Mouse (Mus musculus): ENCODE results near the gene Wars2.

Wars2 gene

DNA sequence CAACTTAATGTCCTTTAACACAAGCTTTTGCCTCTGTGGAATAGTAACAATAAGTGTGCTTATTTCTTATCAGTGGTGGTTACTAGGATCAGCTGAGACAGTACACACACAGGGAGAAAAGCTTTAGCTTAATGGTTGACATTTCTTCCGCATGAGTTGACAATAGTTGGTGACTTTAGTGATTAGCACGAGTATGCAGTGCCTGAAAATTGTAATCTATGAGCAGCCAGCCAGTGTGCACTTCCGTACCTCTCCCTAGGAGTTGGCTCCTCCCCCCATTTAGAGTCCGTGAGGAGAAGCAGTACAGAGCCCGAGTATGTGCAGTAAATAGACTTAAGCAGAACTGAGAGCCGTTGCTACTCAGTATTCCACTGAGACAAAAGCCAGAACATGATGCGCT lies 123.8 kb downstream of the Wars2 start:
- no peak for DNase-seq (ENCODE audit: low spot score)

GRCm38 (mm10) chr3:99266752-99267303 lies 126.0 kb downstream of the Wars2 start:
- DNase-seq (ENCODE audit: low spot score), result no peak

DNA sequence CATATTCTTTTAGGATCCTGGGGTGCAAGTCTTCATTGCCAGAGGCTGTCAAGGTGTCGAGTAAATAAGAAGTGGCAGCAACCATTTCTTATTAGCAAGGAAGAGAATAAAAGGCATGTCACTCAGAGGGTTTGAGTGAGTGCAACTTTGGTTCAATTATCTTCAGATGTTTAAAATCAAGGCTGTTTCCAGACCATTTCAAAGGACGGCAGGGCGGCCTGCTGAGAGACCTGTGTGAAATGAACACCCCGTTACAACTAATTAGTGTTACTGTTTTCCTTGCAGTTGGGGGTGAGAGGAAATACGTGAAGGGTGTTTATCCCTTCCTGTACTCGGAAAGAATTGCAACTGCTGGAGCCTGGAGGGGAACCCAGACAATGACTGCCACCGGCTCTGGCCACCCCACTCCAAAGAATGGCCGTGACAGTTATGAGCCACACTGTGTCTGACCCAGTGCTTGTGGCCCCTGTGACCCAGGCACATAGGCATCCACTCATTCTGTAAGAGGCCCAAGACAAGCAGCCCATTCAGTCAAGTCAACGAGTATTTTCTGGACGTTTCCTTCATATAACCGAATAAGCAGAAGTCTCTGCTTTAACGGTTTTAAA lies 137.2 kb downstream of the Wars2 start:
- no peak for DNase-seq (ENCODE audit: low spot score)

DNA sequence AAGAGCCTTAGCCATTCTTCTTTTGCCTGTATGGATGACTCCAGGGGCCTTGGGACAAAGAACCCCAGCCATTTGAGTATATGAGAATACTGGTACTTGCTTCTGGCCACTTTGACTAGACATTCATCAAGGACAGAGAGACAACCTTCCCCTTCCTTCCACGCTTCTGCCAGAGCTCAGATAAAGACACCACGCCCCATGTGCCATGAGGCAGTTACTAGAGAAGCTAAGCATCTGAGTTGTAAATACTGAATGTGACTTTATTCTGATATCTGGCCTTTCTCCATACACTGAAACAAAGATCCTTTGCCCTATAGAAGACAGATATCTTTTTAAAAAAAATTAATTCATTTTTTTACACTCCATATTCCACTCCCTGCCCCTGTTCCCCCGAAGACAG lies 138.8 kb downstream of the Wars2 start:
- no peak for DNase-seq (ENCODE audit: low spot score)

GRCm38 (mm10) chr3:99281453-99281852 lies 140.6 kb downstream of the Wars2 start:
- no peak for DNase-seq (ENCODE audit: low spot score)

GRCm38 (mm10) chr3:99288302-99288701 lies 147.4 kb downstream of the Wars2 start:
- no peak for DNase-seq (ENCODE audit: low spot score)
